Mouse (Mus musculus) erythroblast, embryonic 14.5 days (primary cell): ENCODE measurements around the gene Fbxw4.

Source experiments
- GATA1 ChIP-seq: IDR thresholded peaks from 2 replicates; pipeline ENCODE4 v1.6.1; 2012; ENCODE audit warnings: low read length, inconsistent platforms, mixed read lengths
- TAL1 ChIP-seq: IDR thresholded peaks from 3 replicates; pipeline ENCODE4 v1.6.1; 2012; ENCODE audit warnings: low read length, inconsistent platforms, mixed read lengths

- TF ChIP-seq TAL1 = no peak
- no peak for TF ChIP-seq GATA1
Measured at GRCm38 (mm10) chr19:45672971-45673370, 12.9 kb upstream of the Fbxw4 start.
